ENCODE assay signal across 12 mouse cellular contexts in genomic region chr17:55949400-55949799, GRCm38 (mm10).
"Had no signal": no experiment of that assay in that cellular context is flagged by ENCODE, and none has a peak within 500 bp of the region (broad histone marks: within the 10 kb centered on the region; RNA-seq: fewer than 3 reads in every experiment).

Gene Zfp119b (minus strand): TSS chr17:55949500.

- H3K36me3 ChIP-seq: kidney, embryonic 15.5 days; limb, embryonic 12.5 days; midbrain, embryonic 10.5 days had no signal

- H3K4me3 ChIP-seq: kidney, embryonic 15.5 days; limb, embryonic 12.5 days; midbrain, embryonic 10.5 days had no signal

- ATAC-seq: intestine, embryonic 16.5 days had no signal

- H3K4me2 ChIP-seq: kidney, embryonic 15.5 days; limb, embryonic 12.5 days had no signal

- H3K9ac ChIP-seq: kidney, embryonic 15.5 days; limb, embryonic 12.5 days; liver, embryonic 14.5 days had no signal

- DNase-seq: kidney, postnatal 14 days; lung, adult 18-20 months; lung, postnatal 4 days; right cerebral cortex, postnatal 4 days; spleen, adult 18-20 months; thymus, adult 18-20 months; thymus, postnatal 14 days had no signal

- H3K27ac ChIP-seq: kidney, embryonic 15.5 days; limb, embryonic 12.5 days; liver, embryonic 14.5 days; midbrain, embryonic 10.5 days had no signal

- H3K9me3 ChIP-seq: kidney, embryonic 15.5 days; limb, embryonic 12.5 days; midbrain, embryonic 10.5 days had no signal
